Mouse (Mus musculus): ENCODE data around the gene Josd2.

DNA sequence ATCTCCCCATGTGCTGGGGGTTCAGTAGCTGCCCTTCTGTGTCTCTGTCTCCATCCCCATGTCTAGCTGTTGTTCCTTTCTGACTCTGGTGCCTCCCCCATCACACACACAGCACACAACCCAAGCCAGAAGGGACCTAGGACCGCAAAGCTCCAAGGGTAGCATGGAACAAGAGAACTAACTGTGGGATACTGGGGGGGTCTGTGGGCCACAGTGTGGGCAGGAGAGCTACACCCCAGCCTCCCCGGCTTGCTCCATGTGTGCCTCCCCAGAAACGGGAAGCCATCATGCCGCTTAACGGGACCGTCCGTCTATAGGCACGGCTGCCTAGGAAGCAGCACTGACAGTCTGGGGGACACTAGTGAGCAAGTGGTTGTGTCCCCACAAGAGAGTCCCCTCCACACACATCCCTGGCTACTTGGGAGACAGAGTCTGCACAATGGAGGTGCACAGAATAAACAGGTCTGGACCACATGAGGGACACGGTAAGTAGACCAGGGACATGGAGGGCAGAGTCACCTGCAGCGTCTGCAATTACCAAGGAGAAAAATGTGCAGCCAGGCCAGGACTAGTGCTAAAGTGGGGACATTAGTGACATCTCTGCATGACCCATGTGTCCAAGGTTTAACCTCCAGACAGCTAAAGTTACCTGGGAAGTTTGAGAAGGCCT is 4.1 kb upstream of the Josd2 start:
- TF ChIP-seq CTCF (IDR thresholded peaks at IDR 0.05; ENCODE audit: extremely low read depth, insufficient read depth, insufficient read length, insufficient replicate concordance) (no peak), POLR2A (IDR thresholded peaks at IDR 0.05; ENCODE audit: low read depth, low read length) (no peak)

All from spleen, adult 2 months (tissue).